Mouse (Mus musculus): ENCODE measurements around the gene Scn2b.
A peak's percentile ranks its signal among the peaks of the same experiment; 100 is the strongest.

The Scn2b gene

GRCm38 (mm10) chr9:45117741-45118431 lies at the start of gene Scn2b:
TSS of gene Scn2b (plus strand) at chr9:45117782.
- DNase-seq = peak; percentile 55

- DNase-seq = no peak
These were observed 45.8 kb upstream of the Scn2b start for GRCm38 (mm10) chr9:45071800-45072199.

- DNase-seq = no peak
These were observed 39.7 kb upstream of the Scn2b start for GRCm38 (mm10) chr9:45077859-45078258.

- DNase-seq = no peak
These were observed 38.6 kb upstream of the Scn2b start, which contains the start of gene Jaml for GRCm38 (mm10) chr9:45079011-45079410. TSS of gene Jaml (plus strand) at chr9:45079183.

- DNase-seq = no peak
These were observed 34.5 kb upstream of the Scn2b start for GRCm38 (mm10) chr9:45083132-45083531.

- no peak for DNase-seq
These were observed 33.0 kb upstream of the Scn2b start for GRCm38 (mm10) chr9:45084556-45084955.

- DNase-seq = peak; percentile 1
These were observed 31.6 kb upstream of the Scn2b start for GRCm38 (mm10) chr9:45085741-45086690.

- DNase-seq = no peak
These were observed 29.5 kb upstream of the Scn2b start for GRCm38 (mm10) chr9:45088040-45088439.

- peak; percentile 5 for DNase-seq
These were observed 26.8 kb upstream of the Scn2b start for GRCm38 (mm10) chr9:45090811-45091210.

GRCm38 (mm10) chr9:45092641-45093040 lies 24.9 kb upstream of the Scn2b start:
- no peak for DNase-seq

GRCm38 (mm10) chr9:45095149-45095937 lies 22.2 kb upstream of the Scn2b start:
- no peak for DNase-seq

- no peak for DNase-seq
These were observed 19.7 kb upstream of the Scn2b start for GRCm38 (mm10) chr9:45097877-45098276.

- no peak for DNase-seq
These were observed 19.2 kb upstream of the Scn2b start for GRCm38 (mm10) chr9:45098426-45098825.

- no peak for DNase-seq
These were observed 15.1 kb upstream of the Scn2b start for GRCm38 (mm10) chr9:45102528-45102927.

GRCm38 (mm10) chr9:45103211-45103979 lies 14.2 kb upstream of the Scn2b start:
- no peak for DNase-seq

- DNase-seq = no peak
These were observed 11.8 kb upstream of the Scn2b start for GRCm38 (mm10) chr9:45105596-45106374.

GRCm38 (mm10) chr9:45115706-45116105 lies 1.9 kb upstream of the Scn2b start:
- peak; percentile 81 for DNase-seq

GRCm38 (mm10) chr9:45116819-45117218 lies 763 bp upstream of the Scn2b start:
- DNase-seq = no peak

- DNase-seq = no peak
These were observed 970 bp downstream of the Scn2b start for GRCm38 (mm10) chr9:45118552-45118951.

- no peak for DNase-seq
These were observed 1.9 kb downstream of the Scn2b start for GRCm38 (mm10) chr9:45119316-45119953.

Measured in retina, postnatal 1 day (tissue).